Mouse (Mus musculus) thymus, postnatal 25 days (tissue): ENCODE measurements around the gene Nav2.

ENCODE experiments used
- DNase-seq: peaks from one replicate; pipeline ENCODE4 v3.0.0; 2022

The Nav2 gene

GRCm38 (mm10) chr7:49258088-49258487, 349.6 kb downstream of the Nav2 start:
- no peak for DNase-seq

- DNase-seq = no peak
Observed at GRCm38 (mm10) chr7:49261941-49262511, 353.5 kb downstream of the Nav2 start.

DNA sequence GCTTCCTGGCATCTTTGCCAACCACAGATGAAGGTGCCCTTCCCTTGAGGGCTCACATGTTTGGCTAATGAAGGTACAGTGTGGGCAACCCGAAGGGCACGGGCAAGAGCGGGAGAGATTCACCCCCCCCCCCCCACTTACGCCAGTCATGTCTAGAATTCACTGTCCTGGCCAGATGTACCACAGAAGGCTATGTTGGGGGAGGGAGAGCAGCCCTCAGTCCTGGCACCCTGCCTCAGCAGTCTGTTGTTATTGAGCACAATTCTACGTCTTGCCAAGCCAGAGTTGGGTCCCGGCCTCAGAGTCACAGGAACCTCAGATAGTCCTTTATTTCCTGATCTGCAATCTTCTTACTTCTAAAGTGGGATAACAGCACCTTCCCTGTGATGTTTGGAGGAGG, 357.9 kb downstream of the Nav2 start:
- DNase-seq = no peak

- DNase-seq = no peak
Observed at GRCm38 (mm10) chr7:49267621-49268325, 359.3 kb downstream of the Nav2 start.

- no peak for DNase-seq
Observed at GRCm38 (mm10) chr7:49268401-49268921, 359.9 kb downstream of the Nav2 start.

GRCm38 (mm10) chr7:49270855-49271254, 362.3 kb downstream of the Nav2 start:
- no peak for DNase-seq

GRCm38 (mm10) chr7:49272445-49273439, 364.2 kb downstream of the Nav2 start:
- DNase-seq = peak; percentile 29

DNA sequence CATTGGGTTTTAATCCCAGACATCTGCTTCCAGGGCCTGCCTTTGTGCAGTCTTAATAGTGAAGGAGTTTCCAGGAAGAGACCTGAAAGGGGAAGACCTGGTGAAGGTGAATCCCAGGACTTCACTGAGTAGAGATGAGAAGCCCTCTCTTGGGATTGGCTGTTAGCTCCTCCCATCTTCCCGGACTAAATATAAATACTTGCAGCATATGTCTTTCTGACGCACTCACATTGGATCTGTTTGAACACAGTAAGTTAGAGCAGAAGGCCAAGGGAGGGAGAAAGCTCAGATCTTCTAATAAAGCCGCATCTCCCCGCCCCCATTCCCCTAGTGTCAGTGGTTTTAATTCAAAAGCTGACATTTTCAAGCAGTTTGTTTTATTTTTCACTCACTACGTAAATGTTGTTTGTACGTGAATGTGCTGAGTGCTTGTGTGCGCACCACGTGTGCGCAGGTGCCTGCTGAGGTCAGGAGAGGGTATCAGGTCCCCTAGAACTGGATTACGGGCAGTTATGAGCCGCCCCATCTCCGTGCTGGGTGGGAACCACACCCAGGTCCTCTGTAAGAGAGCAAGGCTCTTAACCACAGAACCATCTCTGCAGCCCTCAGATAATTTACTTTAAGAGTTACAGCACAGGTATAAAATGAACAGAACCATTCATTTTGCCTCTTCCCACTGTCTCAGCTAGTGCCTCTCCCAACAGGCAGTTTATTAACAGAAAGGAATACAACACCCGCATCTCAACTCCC, 365.6 kb downstream of the Nav2 start:
- no peak for DNase-seq

GRCm38 (mm10) chr7:49274676-49275075, 366.2 kb downstream of the Nav2 start:
- DNase-seq = no peak

DNA sequence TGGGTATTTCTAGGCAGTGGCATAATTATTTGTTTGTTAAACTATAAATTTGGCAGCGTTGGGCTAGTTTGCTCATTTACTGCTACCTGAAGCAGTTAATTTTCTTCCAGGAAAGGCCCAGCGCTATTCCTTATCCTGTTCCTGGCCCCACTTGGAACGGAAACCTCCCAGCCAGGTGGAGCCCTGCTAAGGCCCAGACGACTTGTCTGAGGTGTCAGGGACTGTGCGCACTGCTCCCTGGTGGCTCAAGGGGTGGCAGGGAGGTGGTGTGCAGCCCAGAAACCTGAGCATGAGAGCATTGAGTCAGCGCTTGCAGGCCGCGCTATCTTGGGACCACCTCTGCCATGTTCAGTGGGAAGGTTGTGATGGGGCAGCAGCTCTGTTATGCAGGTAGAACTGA, 367.6 kb downstream of the Nav2 start:
- no peak for DNase-seq

- DNase-seq = no peak
Observed at GRCm38 (mm10) chr7:49277685-49278084, 369.2 kb downstream of the Nav2 start.

DNA sequence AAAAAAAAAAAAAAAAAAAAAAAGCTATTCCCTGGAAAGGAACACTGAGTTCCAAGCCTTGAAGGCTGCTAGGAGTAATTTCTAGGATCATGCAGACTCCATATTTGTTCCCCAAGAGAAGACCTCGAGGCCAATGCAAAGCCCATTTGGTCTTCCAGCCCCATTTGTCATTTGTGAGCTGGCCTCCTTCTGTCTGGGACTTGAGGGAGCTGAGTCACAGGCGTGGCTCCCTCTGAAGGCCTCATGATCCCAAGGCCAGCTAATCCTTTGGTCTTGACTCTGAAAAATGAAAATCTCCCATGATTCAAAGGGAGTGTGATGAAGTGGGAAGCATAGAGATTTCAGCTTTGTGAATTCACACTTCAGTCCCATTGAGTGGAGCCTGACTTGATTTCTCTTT, 370.0 kb downstream of the Nav2 start:
- no peak for DNase-seq

DNA sequence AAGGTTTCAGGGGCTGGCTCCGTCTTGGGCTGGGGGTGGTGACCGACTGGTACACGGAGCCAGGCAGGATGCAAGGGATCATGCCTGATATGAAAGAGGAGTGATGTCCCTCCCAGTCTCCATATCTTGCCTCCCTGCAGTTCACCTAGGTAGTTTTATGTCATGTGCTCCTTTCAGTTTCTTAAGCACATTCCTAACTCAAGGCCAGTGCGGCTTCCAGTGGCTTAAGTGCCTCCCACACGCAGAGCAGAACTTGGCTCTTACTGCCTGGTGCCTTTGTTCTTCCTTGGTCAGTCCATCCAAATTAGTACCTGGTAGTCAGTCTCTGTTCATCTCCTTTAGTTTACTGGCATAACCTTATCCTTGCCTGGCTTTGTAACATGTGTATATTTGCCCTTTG, 371.9 kb downstream of the Nav2 start:
- DNase-seq = no peak

GRCm38 (mm10) chr7:49282446-49282845, 373.9 kb downstream of the Nav2 start:
- no peak for DNase-seq

DNA sequence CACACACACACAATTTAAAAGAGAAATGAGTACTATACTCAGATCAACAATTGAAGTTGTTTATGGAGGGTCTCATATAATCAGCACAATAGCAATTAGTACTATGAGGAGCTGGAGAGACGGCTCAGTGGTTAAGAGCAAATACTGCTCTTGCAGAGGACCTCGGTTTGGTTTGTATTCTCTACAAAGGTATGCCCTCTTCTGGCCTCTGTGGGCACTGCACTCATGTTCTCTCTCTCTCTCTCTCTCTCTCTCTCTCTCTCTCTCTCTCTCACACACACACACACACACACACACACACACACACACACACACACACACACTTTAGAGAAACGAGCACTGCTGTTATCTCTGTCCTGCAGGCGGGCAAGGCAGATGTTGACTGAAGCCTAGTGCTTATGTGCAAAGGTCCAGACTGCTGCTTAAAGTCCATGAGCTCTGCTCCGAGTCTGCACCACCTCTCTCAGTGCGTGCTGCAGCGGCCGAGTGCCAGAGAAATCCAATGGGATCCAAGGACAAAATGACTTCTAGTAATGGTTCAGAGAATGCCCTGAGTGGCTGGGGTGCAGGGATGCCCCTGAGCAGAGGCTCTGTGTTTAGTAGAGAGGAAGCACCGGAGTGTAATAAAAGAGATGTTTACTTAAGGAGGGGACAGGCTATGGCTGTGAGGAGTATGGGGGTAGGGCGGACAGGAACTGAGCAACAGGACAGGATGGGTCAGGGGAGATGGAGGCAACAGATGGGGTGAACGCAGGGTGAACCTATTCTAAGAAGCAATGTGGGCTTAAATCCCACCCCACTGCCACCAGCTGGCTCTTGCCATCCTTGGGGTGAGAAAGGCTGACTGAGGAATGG, 375.2 kb downstream of the Nav2 start:
- no peak for DNase-seq

- DNase-seq = no peak
Observed at GRCm38 (mm10) chr7:49288186-49288585, 379.7 kb downstream of the Nav2 start.

DNA sequence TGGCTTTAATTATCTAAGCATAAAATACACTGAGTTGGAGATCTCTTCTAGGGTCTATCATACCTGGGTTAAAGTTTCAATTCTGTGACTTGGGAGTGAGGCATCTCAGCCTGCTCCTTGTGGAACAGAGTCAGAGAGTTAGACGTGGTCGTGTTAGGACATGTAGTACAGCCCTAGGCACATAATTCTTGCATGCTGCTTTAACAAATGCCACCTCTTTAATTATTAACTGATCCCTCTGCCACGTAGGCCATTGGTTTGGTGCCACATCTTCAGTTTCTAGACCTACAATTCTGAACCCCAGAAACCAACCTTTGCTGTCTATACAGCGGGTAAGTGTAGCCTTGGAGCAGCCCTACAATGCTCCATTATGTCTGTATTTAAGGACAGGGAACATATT, 381.8 kb downstream of the Nav2 start:
- DNase-seq = no peak

- DNase-seq = no peak
Observed at GRCm38 (mm10) chr7:49291208-49291892, 382.8 kb downstream of the Nav2 start.

DNA sequence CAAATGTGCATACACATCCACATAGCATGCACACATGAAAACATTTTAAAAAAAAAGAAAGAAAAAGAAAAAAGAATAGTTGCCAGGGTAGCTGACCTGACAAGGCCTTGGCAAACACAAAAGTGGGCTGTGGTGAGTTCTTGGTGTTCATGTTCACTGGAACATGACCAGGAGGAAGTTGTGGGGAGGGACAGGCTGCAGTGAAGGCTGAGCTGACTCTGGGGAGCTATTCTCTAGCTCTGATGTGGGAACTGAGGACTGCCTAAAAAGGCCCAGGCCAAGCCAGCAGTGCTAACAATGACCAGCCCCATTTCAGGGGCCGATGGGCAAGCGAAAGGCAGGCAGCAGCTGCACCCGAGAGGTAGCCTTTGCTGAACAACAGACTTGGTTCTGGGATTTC, 388.6 kb downstream of the Nav2 start:
- DNase-seq = no peak

DNA sequence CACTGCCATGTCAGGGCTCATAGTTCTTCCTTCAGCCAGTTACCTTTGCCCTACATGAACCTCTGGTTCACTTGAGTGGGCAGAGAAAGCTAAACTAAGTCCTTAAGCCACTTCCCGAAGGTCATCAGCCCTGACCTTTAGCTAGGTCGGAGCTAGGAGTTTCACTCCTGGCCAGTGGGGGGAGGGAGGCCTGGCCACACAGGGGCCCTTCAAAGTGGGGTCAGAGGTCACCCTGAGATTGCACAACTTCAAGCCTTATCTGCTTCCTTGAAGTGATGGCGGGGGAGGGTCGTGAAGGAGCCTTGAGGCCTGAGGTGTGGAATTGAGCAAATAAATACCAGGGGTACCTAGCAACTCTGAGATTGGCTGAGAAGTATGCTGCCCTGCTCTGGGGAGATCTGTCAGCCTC, 389.9 kb downstream of the Nav2 start:
- DNase-seq = no peak

DNA sequence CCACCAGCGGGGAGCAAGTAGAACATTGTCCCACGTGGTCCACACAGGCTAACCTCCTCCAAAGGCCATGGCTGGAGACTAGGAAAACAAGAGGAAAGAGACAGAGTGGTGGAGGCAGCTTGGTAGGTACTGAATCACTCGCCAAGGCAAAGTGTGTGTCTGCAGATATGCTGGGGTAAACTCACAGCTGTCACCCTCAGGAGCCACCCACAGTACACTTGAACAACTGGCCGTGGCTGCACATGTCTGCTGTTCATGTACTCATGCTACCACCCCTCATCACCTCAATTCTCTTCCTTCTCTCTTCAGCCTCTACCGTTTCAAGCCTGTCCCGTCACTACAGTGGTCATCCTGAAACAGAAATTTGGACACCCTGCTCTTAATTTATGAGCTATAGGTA, 393.0 kb downstream of the Nav2 start:
- DNase-seq = no peak
